Mouse (Mus musculus): ENCODE measurements at regions not wholly inside any gene's neighbourhood (a gene's known extent, or its start where the extent isn't known, plus 50 kb on each side); places are given as distances from the start of the nearest gene placed in this dataset.
"Not testable (repeated sequence)": the region's sequence is repeated elsewhere in the genome, so short reads cannot be mapped to it uniquely, and the experiment has no call there.

- not testable (repeated sequence) for DNase-seq
Measured at GRCm38 (mm10) chr1:14688041-14688440, 1405.1 kb downstream of the 4930444P10Rik start.

- no peak for DNase-seq
Measured at GRCm38 (mm10) chr1:14686172-14686571, 1407.0 kb downstream of the 4930444P10Rik start.

GRCm38 (mm10) chr1:14680443-14680842 is 1412.7 kb downstream of the 4930444P10Rik start:
- no peak for DNase-seq

GRCm38 (mm10) chr1:14672393-14672999 is 1420.6 kb downstream of the 4930444P10Rik start:
- no peak for DNase-seq

GRCm38 (mm10) chr1:14662706-14663312 is 1430.3 kb downstream of the 4930444P10Rik start:
- no peak for DNase-seq

- peak; percentile 26 for DNase-seq
Measured at GRCm38 (mm10) chr1:14661854-14662253, 1431.3 kb downstream of the 4930444P10Rik start.

GRCm38 (mm10) chr1:14650346-14650745 is 1442.8 kb downstream of the 4930444P10Rik start:
- DNase-seq, result no peak

- DNase-seq, result peak; percentile 20
Measured at GRCm38 (mm10) chr1:14635642-14636263, 1457.4 kb downstream of the 4930444P10Rik start.

GRCm38 (mm10) chr1:14631994-14632393 is 1461.1 kb downstream of the 4930444P10Rik start:
- DNase-seq, result no peak

GRCm38 (mm10) chr1:14627204-14627603 is 1465.9 kb downstream of the 4930444P10Rik start:
- no peak for DNase-seq

GRCm38 (mm10) chr1:14626685-14627084 is 1466.4 kb downstream of the 4930444P10Rik start:
- DNase-seq, result no peak

- DNase-seq, result no peak
Measured at GRCm38 (mm10) chr1:14620922-14621430, 1472.1 kb downstream of the 4930444P10Rik start.

- DNase-seq, result no peak
Measured at GRCm38 (mm10) chr1:14613232-14613894, 1479.8 kb downstream of the 4930444P10Rik start.

GRCm38 (mm10) chr1:14609054-14609453 is 1484.1 kb downstream of the 4930444P10Rik start:
- DNase-seq, result peak; percentile 37

- peak; percentile 21 for DNase-seq
Measured at GRCm38 (mm10) chr1:14595961-14596360, 1497.2 kb downstream of the 4930444P10Rik start.

GRCm38 (mm10) chr1:14589905-14590304 is 1503.2 kb downstream of the 4930444P10Rik start:
- DNase-seq, result no peak

- no peak for DNase-seq
Measured at GRCm38 (mm10) chr1:14579376-14579775, 1513.7 kb downstream of the 4930444P10Rik start.

GRCm38 (mm10) chr1:14576263-14576662 is 1516.9 kb downstream of the 4930444P10Rik start:
- DNase-seq, result no peak

GRCm38 (mm10) chr1:14570562-14570981 is 1522.6 kb downstream of the 4930444P10Rik start:
- DNase-seq, result peak; percentile 8

- no peak for DNase-seq
Measured at GRCm38 (mm10) chr1:14570113-14570512, 1523.0 kb downstream of the 4930444P10Rik start.

- DNase-seq, result no peak
Measured at GRCm38 (mm10) chr1:14567006-14567405, 1526.1 kb downstream of the 4930444P10Rik start.

- DNase-seq, result no peak
Measured at GRCm38 (mm10) chr1:14566386-14566785, 1526.7 kb downstream of the 4930444P10Rik start.
